Mouse (Mus musculus) neural tube, embryonic 12.5 days (tissue): ENCODE measurements around the gene Rnh1. TPM values are rescaled to one million over a fixed set of nuclear protein-coding genes. Genes with fewer than 3 reads are reported as not detected.

Experiments used
- ATAC-seq: fragments of 200-750 bp; cut with Nextera tagmentation; 2 replicates; pipeline ENCODE4 v1.8.0; 2017; ENCODE audit warnings: low read depth, mild to moderate bottlenecking, moderate TSS enrichment, moderate library complexity; ENCODE audit not compliant: low FRiP score
- H3K27ac ChIP-seq: fragments of 300-500 bp; sonication (generic); 2 replicates; pipeline ENCODE4 v1.5.1; 2016
- H3K27me3 ChIP-seq: fragments of 300-500 bp; sonication (generic); replicated peaks from 2 replicates; pipeline ENCODE4 v1.6.1; 2016; ENCODE audit warnings: mild to moderate bottlenecking
- H3K36me3 ChIP-seq: fragments of 300-500 bp; sonication (generic); 2 replicates; pipeline ENCODE4 v1.6.1; 2016; ENCODE audit warnings: mild to moderate bottlenecking
- H3K4me1 ChIP-seq: fragments of 300-500 bp; sonication (generic); 2 replicates; pipeline ENCODE4 v1.6.1; 2016
- H3K4me2 ChIP-seq: fragments of 300-500 bp; sonication (generic); replicated peaks from 2 replicates; pipeline ENCODE4 v1.6.1; 2016; ENCODE audit warnings: mild to moderate bottlenecking
- H3K4me3 ChIP-seq: fragments of 300-500 bp; sonication (generic); 2 replicates; pipeline ENCODE4 v1.5.1; 2016
- H3K9ac ChIP-seq: fragments of 300-500 bp; sonication (generic); 2 replicates; pipeline ENCODE4 v1.6.1; 2016; ENCODE audit warnings: mild to moderate bottlenecking
- H3K9me3 ChIP-seq: fragments of 300-500 bp; sonication (generic); 2 replicates; pipeline ENCODE4 v1.6.1; 2016; ENCODE audit warnings: mild to moderate bottlenecking
- WGBS: fragments of 180-500 bp; shearing (Covaris S2); methylation state at CpG from one replicate; pipeline ENCODE4 v1.1.7; 2016; 5-methylcytosine and 5-hydroxymethylcytosine counted together
- polyA plus RNA-seq: library from polyadenylated mRNA; unstranded; fragments of >200 nt; fragmentation: Nextera tagmentation; extraction: Ambion mirVana; gene quantifications from 2 replicates; pipeline ENCODE4 v1.2.1, GENCODE M21; 2016

Rnh1 gene
- polyA plus RNA-seq, 1 experiment from 2014 or later = 56.9 TPM

DNA sequence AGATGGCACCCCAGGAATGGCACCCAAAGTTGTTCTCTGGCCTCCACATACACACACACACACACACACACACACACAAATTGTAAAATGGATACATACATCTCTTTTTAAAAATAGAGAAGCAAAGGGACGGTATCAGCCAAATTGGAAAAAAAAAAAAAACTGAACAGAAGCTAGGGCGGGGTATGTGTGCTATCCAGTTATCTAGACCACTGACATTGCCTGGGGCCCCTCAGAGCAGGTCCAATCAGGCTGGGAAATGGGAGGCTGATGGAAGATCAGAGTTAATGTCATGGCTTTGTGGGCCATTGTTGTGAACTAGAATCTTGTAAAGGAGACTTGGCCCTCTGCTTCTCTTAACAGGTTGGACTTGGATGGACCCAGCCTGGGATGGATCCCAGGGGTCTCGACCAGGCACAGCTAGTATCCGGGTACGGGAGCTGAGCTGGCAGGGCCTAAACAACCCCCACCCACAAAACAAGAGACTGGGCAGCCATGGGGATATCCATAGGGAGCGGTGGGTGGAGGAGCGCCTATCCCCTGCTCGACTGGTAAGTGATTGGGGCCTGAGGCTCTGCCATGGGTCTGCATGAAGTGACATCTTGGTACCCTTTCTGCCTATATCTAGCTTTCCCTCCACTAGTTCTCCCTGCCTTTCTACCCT, 24.1 kb upstream of the Rnh1 start:
- 90% methylated on average over 8 of the region's 8 CpGs for WGBS
- Histone ChIP-seq H3K4me1 (peaks cover 20% of the 10 kb centered on the region), H3K4me2 (no peak overlapping the region), H3K36me3 (peaks cover 5% of the 10 kb centered on the region), H3K9ac (no peak overlapping the region), H3K27me3 (no peaks in the 10 kb centered on the region), H3K9me3 (no peaks in the 10 kb centered on the region), H3K4me3 (no peak overlapping the region), H3K27ac (no peak overlapping the region)
- no peak for ATAC-seq

- no peak overlapping the region for H3K4me3 ChIP-seq
- WGBS = 94% methylated on average over 2 of the region's 2 CpGs
Observed at GRCm38 (mm10) chr7:141195754-141196153, 23.1 kb upstream of the Rnh1 start.

GRCm38 (mm10) chr7:141194830-141195229, 22.2 kb upstream of the Rnh1 start:
- no peaks in the 10 kb centered on the region for H3K27me3 ChIP-seq
- under 1% methylated on average over 28 of the region's 28 CpGs for WGBS
- peak; percentile 25 for ATAC-seq
- peak overlapping the region; percentile 97 for H3K4me2 ChIP-seq
- H3K4me1 ChIP-seq = peaks cover 21% of the 10 kb centered on the region
- H3K27ac ChIP-seq = 0 out of 2 replicates have a peak overlapping the region, but pooled peaks have one; percentile 42
- H3K36me3 ChIP-seq = peaks cover 25% of the 10 kb centered on the region
- peak overlapping the region; percentile 90 for H3K4me3 ChIP-seq
- H3K9ac ChIP-seq = peak overlapping the region; percentile 58
- H3K9me3 ChIP-seq = no peaks in the 10 kb centered on the region

More at GRCm38 (mm10) chr7:141195754-141196153, 23.1 kb upstream of the Rnh1 start:
- Histone ChIP-seq H3K4me2 (peak overlapping the region; percentile 97), H3K36me3 (peaks cover 15% of the 10 kb centered on the region), H3K27ac (no peak overlapping the region), H3K4me1 (peaks cover 21% of the 10 kb centered on the region), H3K9me3 (no peaks in the 10 kb centered on the region), H3K9ac (no peak overlapping the region), H3K27me3 (no peaks in the 10 kb centered on the region)
- ATAC-seq = no peak

- Histone ChIP-seq H3K36me3 (peaks cover 29% of the 10 kb centered on the region), H3K4me1 (peaks cover 21% of the 10 kb centered on the region), H3K9ac (peak overlapping the region; percentile 58), H3K4me3 (peak overlapping the region; percentile 90), H3K9me3 (no peaks in the 10 kb centered on the region), H3K27me3 (no peaks in the 10 kb centered on the region), H3K27ac (peak overlapping the region; percentile 42), H3K4me2 (peak overlapping the region; percentile 97)
- WGBS = under 1% methylated on average over 23 of the region's 23 CpGs
- ATAC-seq = no peak
Observed at GRCm38 (mm10) chr7:141194409-141194808, 21.8 kb upstream of the Rnh1 start.

DNA sequence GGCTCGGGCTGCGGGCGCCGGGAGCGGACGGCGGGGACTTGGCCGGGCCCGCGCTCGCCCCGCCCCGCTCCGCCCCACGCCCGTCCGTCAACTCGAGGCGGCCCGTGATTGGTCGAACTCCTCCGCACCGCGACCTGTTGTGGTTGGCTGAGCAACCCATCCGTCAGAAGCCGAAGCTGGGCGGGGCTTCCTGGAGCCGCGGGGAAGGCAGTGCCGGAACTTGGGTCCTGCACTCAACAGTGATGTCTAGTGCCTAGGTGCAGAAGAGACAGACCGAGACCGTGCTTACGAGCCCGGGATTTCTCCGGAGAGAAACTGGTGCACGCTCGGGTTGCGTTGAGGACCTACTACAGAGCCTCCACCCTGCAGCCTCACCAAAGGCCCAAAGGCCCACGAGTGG, 21.3 kb upstream of the Rnh1 start, which contains the start of the genes Hras and Lrrc56:
Gene Hras, minus strand, starts transcription at position 58 of the 400 bp plus-strand sequence.
Gene Lrrc56, plus strand, starts transcription at position 210 of the 400 bp plus-strand sequence.
- Histone ChIP-seq H3K4me1 (peaks cover 21% of the 10 kb centered on the region), H3K4me3 (peak within 1 kb of the TSS; percentile 90), H3K27me3 (no peaks in the 10 kb centered on the region), H3K4me2 (peak within 1 kb of the TSS; percentile 97), H3K36me3 (peaks cover 33% of the 10 kb centered on the region), H3K27ac (peak within 1 kb of the TSS; percentile 50), H3K9ac (peak within 1 kb of the TSS; percentile 93), H3K9me3 (no peaks in the 10 kb centered on the region)
- under 1% methylated on average over 39 of the region's 39 CpGs for WGBS
- peak; percentile 94 for ATAC-seq

DNA sequence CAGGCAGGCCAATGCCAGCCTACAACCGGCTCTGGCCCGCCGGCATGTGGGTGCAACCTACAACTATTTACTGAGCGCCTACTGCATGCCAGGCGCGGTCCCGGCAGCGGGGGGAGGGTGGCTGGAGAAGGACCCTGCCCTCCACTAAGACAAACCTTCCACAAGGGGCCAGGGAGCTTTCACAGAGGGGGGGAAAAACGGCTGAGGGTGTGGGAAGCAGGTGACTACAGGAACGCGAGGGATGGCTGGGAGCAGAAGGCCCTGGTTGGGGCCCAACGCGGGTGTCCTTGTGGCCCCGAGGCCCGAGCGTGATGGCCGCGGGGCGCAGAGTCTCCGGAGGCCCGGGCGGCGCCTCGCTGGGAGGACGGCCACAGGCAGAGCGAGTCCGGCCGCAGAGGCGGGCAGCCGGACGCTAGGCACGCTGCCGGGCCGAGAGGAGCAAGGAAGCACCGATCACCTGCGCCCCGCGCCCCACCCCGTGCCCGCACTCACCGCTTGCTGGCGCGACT, 20.7 kb upstream of the Rnh1 start:
- peak; percentile 10; the same call in 1 of the 2 replicates for ATAC-seq
- WGBS = 1% methylated on average over 37 of the region's 43 CpGs

DNA sequence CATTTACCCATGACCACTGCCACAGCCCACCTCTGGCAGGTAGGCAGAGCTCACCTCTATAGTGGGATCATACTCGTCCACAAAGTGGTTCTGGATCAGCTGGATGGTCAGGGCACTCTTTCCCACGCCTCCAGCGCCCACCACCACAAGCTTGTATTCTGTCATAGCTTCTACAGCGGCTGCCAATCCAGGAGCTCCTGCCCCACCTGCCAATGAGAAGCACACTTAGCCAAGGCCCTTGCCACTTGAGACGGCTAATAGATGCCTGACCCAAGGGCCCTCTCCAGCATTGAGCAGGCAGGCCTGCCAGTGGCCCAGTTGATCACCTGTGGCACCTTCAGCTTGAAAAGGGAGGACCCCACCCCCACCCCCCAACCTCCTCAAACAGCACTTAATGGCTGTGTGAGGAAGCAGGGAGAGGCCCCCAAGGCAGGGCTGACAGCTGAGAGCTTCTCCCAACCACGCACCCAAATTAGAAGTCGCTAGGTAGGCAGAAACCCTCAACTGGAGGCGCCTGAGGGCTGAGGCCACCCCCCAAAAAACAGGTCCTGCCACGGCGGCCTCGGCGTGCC, 20.2 kb upstream of the Rnh1 start:
- Histone ChIP-seq H3K27ac (peak overlapping the region; percentile 38; the same call in 1 of the 2 replicates), H3K9me3 (no peaks in the 10 kb centered on the region), H3K36me3 (peaks cover 37% of the 10 kb centered on the region), H3K4me3 (peak overlapping the region; percentile 90), H3K27me3 (no peaks in the 10 kb centered on the region), H3K4me2 (peak overlapping the region; percentile 97), H3K9ac (peak overlapping the region; percentile 93), H3K4me1 (peaks cover 21% of the 10 kb centered on the region)
- WGBS = 28% methylated on average over 12 of the region's 12 CpGs
- peak; percentile 0; the same call in 1 of the 2 replicates for ATAC-seq

More for the DNA sequence above, 20.7 kb upstream of the Rnh1 start:
- peak overlapping the region; percentile 97 for H3K4me2 ChIP-seq
- peak overlapping the region; percentile 93 for H3K9ac ChIP-seq
- peaks cover 35% of the 10 kb centered on the region for H3K36me3 ChIP-seq
- H3K27me3 ChIP-seq = no peaks in the 10 kb centered on the region
- peak overlapping the region; percentile 50; the same call in 1 of the 2 replicates for H3K27ac ChIP-seq
- peaks cover 21% of the 10 kb centered on the region for H3K4me1 ChIP-seq
- peak overlapping the region; percentile 90 for H3K4me3 ChIP-seq
- H3K9me3 ChIP-seq = no peaks in the 10 kb centered on the region

GRCm38 (mm10) chr7:141191796-141192685, 19.4 kb upstream of the Rnh1 start:
- Histone ChIP-seq H3K4me2 (peak overlapping the region; percentile 97), H3K27ac (no peak overlapping the region), H3K4me1 (peaks cover 21% of the 10 kb centered on the region), H3K36me3 (peaks cover 37% of the 10 kb centered on the region), H3K9ac (peak overlapping the region; percentile 93), H3K27me3 (no peaks in the 10 kb centered on the region), H3K9me3 (no peaks in the 10 kb centered on the region), H3K4me3 (no peak overlapping the region)
- no peak for ATAC-seq
- WGBS = 93% methylated on average over 24 of the region's 24 CpGs

DNA sequence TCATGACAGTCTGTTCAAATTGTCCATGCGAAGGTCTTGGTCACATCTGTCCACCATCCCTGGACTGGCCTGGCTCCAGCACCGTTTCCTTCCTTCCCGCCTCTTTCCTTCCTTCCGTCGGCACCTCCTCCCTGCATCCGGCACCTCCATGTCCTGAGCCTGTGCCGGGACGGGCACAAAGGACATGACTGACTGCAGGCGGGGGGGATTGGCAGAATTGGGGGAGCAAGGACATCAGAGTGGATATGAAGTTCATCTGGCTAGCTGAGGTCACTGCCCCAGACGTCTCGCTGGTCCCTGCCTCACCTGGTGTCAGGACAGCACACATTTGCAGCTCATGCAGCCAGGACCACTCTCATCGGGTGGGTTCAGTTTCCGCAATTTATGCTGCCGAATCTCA, 18.4 kb upstream of the Rnh1 start:
- Histone ChIP-seq H3K4me1 (peaks cover 21% of the 10 kb centered on the region), H3K27ac (no peak overlapping the region), H3K9me3 (no peaks in the 10 kb centered on the region), H3K4me2 (no peak overlapping the region), H3K4me3 (no peak overlapping the region), H3K9ac (no peak overlapping the region), H3K27me3 (no peaks in the 10 kb centered on the region), H3K36me3 (peaks cover 37% of the 10 kb centered on the region)
- ATAC-seq = no peak
- 86% methylated on average over 14 of the region's 14 CpGs for WGBS

DNA sequence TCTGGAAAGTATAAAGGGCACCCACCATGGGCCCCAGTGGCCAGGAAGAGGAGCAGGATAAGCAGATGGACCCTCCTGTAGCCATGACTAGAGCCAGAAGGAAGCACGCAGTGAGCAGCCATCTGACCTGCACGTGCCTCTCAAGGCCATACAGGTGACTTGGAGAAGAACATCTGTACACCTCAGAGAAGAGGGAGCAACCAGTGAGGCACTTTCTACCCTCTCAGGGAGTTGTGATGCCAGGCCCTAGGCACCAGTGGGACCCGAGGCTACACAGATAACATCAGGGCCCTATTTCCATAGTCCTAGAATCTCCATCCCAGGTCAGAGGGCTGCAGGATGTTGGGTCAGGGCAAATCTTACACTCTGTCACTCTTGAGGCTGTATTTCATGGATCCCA, 17.6 kb upstream of the Rnh1 start:
- no peak overlapping the region for H3K4me2 ChIP-seq
- no peaks in the 10 kb centered on the region for H3K27me3 ChIP-seq
- WGBS = 92% methylated on average over 3 of the region's 3 CpGs
- H3K27ac ChIP-seq = no peak overlapping the region
- no peaks in the 10 kb centered on the region for H3K9me3 ChIP-seq
- no peak overlapping the region for H3K9ac ChIP-seq
- H3K4me1 ChIP-seq = peaks cover 17% of the 10 kb centered on the region
- ATAC-seq = no peak
- no peak overlapping the region for H3K4me3 ChIP-seq
- peaks cover 37% of the 10 kb centered on the region for H3K36me3 ChIP-seq

- no peak overlapping the region for H3K4me3 ChIP-seq
- no peak overlapping the region for H3K4me2 ChIP-seq
- H3K27me3 ChIP-seq = no peaks in the 10 kb centered on the region
- H3K9ac ChIP-seq = no peak overlapping the region
- H3K4me1 ChIP-seq = peaks cover 16% of the 10 kb centered on the region
- WGBS = 93% methylated on average over 3 of the region's 3 CpGs
- no peak for ATAC-seq
- peaks cover 37% of the 10 kb centered on the region for H3K36me3 ChIP-seq
- no peak overlapping the region for H3K27ac ChIP-seq
- no peaks in the 10 kb centered on the region for H3K9me3 ChIP-seq
Observed at GRCm38 (mm10) chr7:141188733-141189132, 16.1 kb upstream of the Rnh1 start.
